Mouse (Mus musculus) urinary bladder, postnatal 4 days (tissue): ENCODE measurements around the gene Scai.
A peak's percentile ranks its signal among the peaks of the same experiment; 100 is the strongest.
"Not testable (repeated sequence)": the region's sequence is repeated elsewhere in the genome, so short reads cannot be mapped to it uniquely, and the experiment has no call there.

Experiments
- DNase-seq, 2 experiments: peaks; one replicate each; pipeline ENCODE4 v3.0.0; 2021 to 2022; ENCODE audit warnings: low spot score in 2 of 2

Gene Scai

GRCm38 (mm10) chr2:39129526-39130326 lies 60.8 kb downstream of the Scai start:
- no peak for DNase-seq

GRCm38 (mm10) chr2:39124167-39124566 lies 66.4 kb downstream of the Scai start:
- DNase-seq: no peak

GRCm38 (mm10) chr2:39121137-39121536 lies 69.4 kb downstream of the Scai start:
- DNase-seq: no peak

- no peak for DNase-seq
Measured at GRCm38 (mm10) chr2:39116583-39116982, 74.0 kb downstream of the Scai start.

- DNase-seq: no peak
Measured at GRCm38 (mm10) chr2:39114093-39114492, 76.4 kb downstream of the Scai start.

GRCm38 (mm10) chr2:39110514-39110913 lies 80.0 kb downstream of the Scai start:
- DNase-seq: no peak

GRCm38 (mm10) chr2:39109712-39110111 lies 80.8 kb downstream of the Scai start:
- DNase-seq: not testable (repeated sequence)

- DNase-seq: not testable (repeated sequence)
Measured at GRCm38 (mm10) chr2:39099951-39100350, 90.6 kb downstream of the Scai start.

GRCm38 (mm10) chr2:39097993-39098392 lies 92.5 kb downstream of the Scai start:
- DNase-seq: no peak

GRCm38 (mm10) chr2:39091966-39092365 lies 98.6 kb downstream of the Scai start:
- DNase-seq: no peak

- DNase-seq: no peak
Measured at GRCm38 (mm10) chr2:39082706-39083105, 107.8 kb downstream of the Scai start.

- no peak for DNase-seq
Measured at GRCm38 (mm10) chr2:39070666-39071065, 119.9 kb downstream of the Scai start.

GRCm38 (mm10) chr2:39069096-39069495 lies 121.4 kb downstream of the Scai start:
- DNase-seq: no peak

- DNase-seq: peak; percentile 90 to 91
Measured at GRCm38 (mm10) chr2:39065400-39065987, 125.0 kb downstream of the Scai start, which contains the start of gene Golga1. Gene Golga1, minus strand, starts transcription at chr2:39065541.

GRCm38 (mm10) chr2:39064687-39065399 lies 125.7 kb downstream of the Scai start:
- peak in 1 of 2 experiments; percentile 58 for DNase-seq

- no peak for DNase-seq
Measured at GRCm38 (mm10) chr2:39048515-39048914, 142.0 kb downstream of the Scai start.

GRCm38 (mm10) chr2:39040215-39040614 lies 150.3 kb downstream of the Scai start:
- DNase-seq: no peak

GRCm38 (mm10) chr2:39031611-39032010 lies 158.9 kb downstream of the Scai start:
- DNase-seq: no peak

GRCm38 (mm10) chr2:39020004-39020403 lies 170.5 kb downstream of the Scai start:
- DNase-seq: no peak

- no peak for DNase-seq
Measured at GRCm38 (mm10) chr2:39016581-39016980, 174.0 kb downstream of the Scai start.
